Mouse (Mus musculus): ENCODE measurements around the gene Bspry. TPM values are rescaled to one million over a fixed set of nuclear protein-coding genes. Genes with fewer than 3 reads are reported as not detected.

The Bspry gene
- polyA plus RNA-seq, 1 experiment from 2014 or later: 0.53 TPM

GRCm38 (mm10) chr4:62502969-62503368 is 23.1 kb downstream of the Bspry start:
- ATAC-seq (no peak), DNase-seq (ENCODE audit: low spot score) (no peak)
- Histone ChIP-seq H3K36me3 (ENCODE audit: control insufficient read depth, insufficient read depth, low read length) (peaks cover 15% of the 10 kb centered on the region; the same call in 1 of the 2 replicates), H3K4me3 (ENCODE audit: low read depth, low read length) (no peak overlapping the region), H3K27me3 (replicated peaks; ENCODE audit: control insufficient read depth, insufficient read depth, low read length) (no peaks in the 10 kb centered on the region), H3K4me2 (ENCODE audit: low read length) (no peak overlapping the region), H3K27ac (ENCODE audit: low read depth, low read length) (no peak overlapping the region), H3K4me1 (ENCODE audit: control insufficient read depth, insufficient read depth, low read length) (0 out of 2 replicates have a peak, but pooled peaks cover 3% of the 10 kb centered on the region), H3K9me3 (replicated peaks; ENCODE audit: control insufficient read depth, low read length) (no peaks in the 10 kb centered on the region), H3K9ac (ENCODE audit: low read length) (no peak overlapping the region)
- WGBS: 84% methylated on average over 7 of the region's 7 CpGs

DNA sequence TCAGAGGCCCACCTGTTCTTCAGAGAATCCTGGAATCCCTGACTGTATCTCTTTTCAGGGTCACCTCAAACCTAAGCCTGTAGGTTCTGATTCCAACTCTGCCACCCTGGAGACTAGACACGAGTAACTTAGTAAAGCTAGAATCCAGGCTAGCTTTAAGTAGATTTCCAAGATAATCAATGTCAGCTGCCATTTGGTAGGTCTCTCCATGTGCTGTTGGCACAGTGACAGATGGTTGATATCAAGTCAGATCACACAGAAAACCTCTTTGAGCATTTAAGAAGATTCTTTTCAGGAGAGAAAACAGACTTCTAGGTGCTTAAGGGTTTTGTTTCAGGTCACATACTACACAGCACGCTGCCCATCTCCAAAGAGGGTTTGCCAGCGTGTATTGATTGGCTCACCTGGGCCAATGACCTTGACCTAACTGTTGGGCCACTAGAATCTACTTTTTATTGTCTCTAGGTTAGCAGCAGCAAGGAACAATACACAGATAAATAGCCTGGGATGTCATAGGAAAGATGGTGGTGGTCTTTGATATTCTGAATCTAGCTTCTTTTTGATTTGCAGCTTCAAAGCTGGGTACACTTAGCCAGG is 23.6 kb downstream of the Bspry start, which contains the start of gene Hdhd3:
Hdhd3 (minus strand) TSS at position 94 of the 597 bp plus-strand sequence.
- Histone ChIP-seq H3K27ac (ENCODE audit: low read depth, low read length) (no peak within 1 kb of the TSS), H3K4me1 (ENCODE audit: control insufficient read depth, insufficient read depth, low read length) (0 out of 2 replicates have a peak, but pooled peaks cover 3% of the 10 kb centered on the region), H3K9me3 (replicated peaks; ENCODE audit: control insufficient read depth, low read length) (no peaks in the 10 kb centered on the region), H3K4me2 (ENCODE audit: low read length) (peak within 1 kb of the TSS; percentile 71), H3K9ac (ENCODE audit: low read length) (peak within 1 kb of the TSS; percentile 69), H3K27me3 (replicated peaks; ENCODE audit: control insufficient read depth, insufficient read depth, low read length) (no peaks in the 10 kb centered on the region), H3K36me3 (ENCODE audit: control insufficient read depth, insufficient read depth, low read length) (peaks cover 18% of the 10 kb centered on the region), H3K4me3 (ENCODE audit: low read depth, low read length) (peak within 1 kb of the TSS; percentile 66)
- 82% methylated on average over 3 of the region's 3 CpGs for WGBS
- DNase-seq (ENCODE audit: low spot score) (no peak), ATAC-seq (no peak)

DNA sequence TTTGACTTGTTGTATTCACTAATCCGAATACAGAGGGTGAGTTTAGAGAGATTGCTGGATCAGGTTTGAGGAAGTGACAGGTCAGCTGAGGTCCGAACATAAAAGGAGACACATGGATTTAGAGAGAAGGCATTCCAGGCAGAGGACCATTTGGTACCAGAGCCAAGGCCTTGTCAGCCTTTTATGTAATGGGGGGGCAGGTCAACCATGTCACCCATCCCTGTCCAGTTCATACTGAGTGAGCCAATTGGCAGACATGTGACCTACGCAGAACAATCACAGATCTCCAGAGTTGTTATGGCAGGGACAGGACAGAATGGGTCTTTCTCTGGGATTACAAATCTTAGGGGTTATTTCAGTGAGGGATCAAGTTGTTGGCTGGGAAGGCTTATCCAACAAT is 26.1 kb downstream of the Bspry start:
- 0 out of 2 replicates have a peak, but pooled peaks cover 3% of the 10 kb centered on the region for H3K4me1 ChIP-seq (ENCODE audit: control insufficient read depth, insufficient read depth, low read length)
- no peaks in the 10 kb centered on the region for H3K27me3 ChIP-seq (replicated peaks; ENCODE audit: control insufficient read depth, insufficient read depth, low read length)
- DNase-seq (ENCODE audit: low spot score): no peak
- H3K36me3 ChIP-seq (ENCODE audit: control insufficient read depth, insufficient read depth, low read length): peaks cover 33% of the 10 kb centered on the region
- H3K4me3 ChIP-seq (ENCODE audit: low read depth, low read length): no peak overlapping the region
- no peaks in the 10 kb centered on the region for H3K9me3 ChIP-seq (replicated peaks; ENCODE audit: control insufficient read depth, low read length)
- ATAC-seq: no peak
- no peak overlapping the region for H3K4me2 ChIP-seq (ENCODE audit: low read length)
- WGBS: 89% methylated on average over 3 of the region's 3 CpGs
- no peak overlapping the region for H3K27ac ChIP-seq (ENCODE audit: low read depth, low read length)
- H3K9ac ChIP-seq (ENCODE audit: low read length): no peak overlapping the region

GRCm38 (mm10) chr4:62506798-62507197 is 26.9 kb downstream of the Bspry start:
- no peaks in the 10 kb centered on the region for H3K9me3 ChIP-seq (replicated peaks; ENCODE audit: control insufficient read depth, low read length)
- no peak overlapping the region for H3K9ac ChIP-seq (ENCODE audit: low read length)
- no peak overlapping the region for H3K4me2 ChIP-seq (ENCODE audit: low read length)
- ATAC-seq (no peak), DNase-seq (ENCODE audit: low spot score) (no peak)
- H3K36me3 ChIP-seq (ENCODE audit: control insufficient read depth, insufficient read depth, low read length): peaks cover 41% of the 10 kb centered on the region
- H3K27ac ChIP-seq (ENCODE audit: low read depth, low read length): no peak overlapping the region
- no peak overlapping the region for H3K4me3 ChIP-seq (ENCODE audit: low read depth, low read length)
- H3K27me3 ChIP-seq (replicated peaks; ENCODE audit: control insufficient read depth, insufficient read depth, low read length): no peaks in the 10 kb centered on the region
- H3K4me1 ChIP-seq (ENCODE audit: control insufficient read depth, insufficient read depth, low read length): no peaks in the 10 kb centered on the region
- 74% methylated on average over 2 of the region's 2 CpGs for WGBS

- no peaks in the 10 kb centered on the region for H3K4me1 ChIP-seq (ENCODE audit: control insufficient read depth, insufficient read depth, low read length)
- no peak for DNase-seq (ENCODE audit: low spot score)
- H3K36me3 ChIP-seq (ENCODE audit: control insufficient read depth, insufficient read depth, low read length): peaks cover 62% of the 10 kb centered on the region
- H3K27me3 ChIP-seq (replicated peaks; ENCODE audit: control insufficient read depth, insufficient read depth, low read length): no peaks in the 10 kb centered on the region
- H3K4me2 ChIP-seq (ENCODE audit: low read length): no peak overlapping the region
- H3K9me3 ChIP-seq (replicated peaks; ENCODE audit: control insufficient read depth, low read length): no peaks in the 10 kb centered on the region
- no peak overlapping the region for H3K27ac ChIP-seq (ENCODE audit: low read depth, low read length)
- ATAC-seq: no peak
- 90% methylated on average over 5 of the region's 5 CpGs for WGBS
- no peak overlapping the region for H3K4me3 ChIP-seq (ENCODE audit: low read depth, low read length)
- no peak overlapping the region for H3K9ac ChIP-seq (ENCODE audit: low read length)
Observed at GRCm38 (mm10) chr4:62508839-62509238, 29.0 kb downstream of the Bspry start.

GRCm38 (mm10) chr4:62509946-62510345 is 30.1 kb downstream of the Bspry start:
- peaks cover 63% of the 10 kb centered on the region for H3K36me3 ChIP-seq (ENCODE audit: control insufficient read depth, insufficient read depth, low read length)
- no peaks in the 10 kb centered on the region for H3K4me1 ChIP-seq (ENCODE audit: control insufficient read depth, insufficient read depth, low read length)
- WGBS: 87% methylated on average over 11 of the region's 11 CpGs
- no peaks in the 10 kb centered on the region for H3K27me3 ChIP-seq (replicated peaks; ENCODE audit: control insufficient read depth, insufficient read depth, low read length)
- DNase-seq (ENCODE audit: low spot score) (no peak), ATAC-seq (no peak)
- no peak overlapping the region for H3K9ac ChIP-seq (ENCODE audit: low read length)
- no peak overlapping the region for H3K4me2 ChIP-seq (ENCODE audit: low read length)
- H3K9me3 ChIP-seq (replicated peaks; ENCODE audit: control insufficient read depth, low read length): no peaks in the 10 kb centered on the region
- H3K4me3 ChIP-seq (ENCODE audit: low read depth, low read length): no peak overlapping the region
- H3K27ac ChIP-seq (ENCODE audit: low read depth, low read length): no peak overlapping the region

DNA sequence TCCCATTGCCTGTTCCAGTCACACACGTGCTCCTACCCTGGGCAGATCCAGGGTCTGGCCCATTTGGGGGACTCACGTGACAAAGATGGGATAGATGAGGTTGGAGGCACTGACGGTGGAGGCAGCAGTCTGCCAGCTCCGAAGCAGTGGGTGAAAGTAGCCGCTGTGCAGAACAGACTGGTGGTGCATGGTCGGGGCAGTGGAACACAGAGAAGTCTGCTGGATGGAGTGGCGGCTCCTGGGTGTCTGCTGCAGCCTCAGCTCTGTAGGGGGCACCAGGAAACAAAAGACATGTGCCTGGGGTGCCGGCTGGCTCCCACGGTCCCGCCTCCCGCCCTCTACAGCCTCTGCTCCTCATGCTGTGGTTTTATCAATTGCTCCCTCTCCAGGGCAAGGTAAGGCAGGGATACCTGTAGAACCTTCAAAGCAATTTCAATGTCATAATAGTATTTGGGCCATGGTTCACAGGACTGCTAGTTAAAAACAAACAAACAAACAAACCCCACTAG is 34.2 kb downstream of the Bspry start:
- no peak overlapping the region for H3K27ac ChIP-seq (ENCODE audit: low read depth, low read length)
- H3K9ac ChIP-seq (ENCODE audit: low read length): no peak overlapping the region
- no peaks in the 10 kb centered on the region for H3K27me3 ChIP-seq (replicated peaks; ENCODE audit: control insufficient read depth, insufficient read depth, low read length)

DNA sequence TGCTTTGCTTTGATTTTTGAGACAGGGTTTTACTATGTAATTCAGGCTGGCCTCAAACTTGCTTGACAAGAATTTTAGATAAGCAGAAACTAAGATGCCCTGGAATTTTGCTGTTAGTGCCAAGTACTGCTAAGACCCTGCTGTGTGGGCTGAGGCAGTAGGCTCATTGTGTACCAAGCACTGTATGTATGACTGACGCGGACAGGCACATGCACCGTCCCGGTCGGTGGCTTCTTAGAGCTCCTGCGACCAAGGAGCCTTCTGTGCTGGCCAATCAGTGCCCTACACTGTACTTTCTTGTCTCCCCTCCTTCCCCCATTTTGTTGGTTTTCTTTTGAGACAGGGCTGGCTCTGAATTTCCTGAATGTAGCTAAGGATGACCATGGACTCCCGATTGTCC is 35.1 kb downstream of the Bspry start:
- Histone ChIP-seq H3K4me3 (ENCODE audit: low read depth, low read length) (no peak overlapping the region), H3K4me2 (ENCODE audit: low read length) (no peak overlapping the region), H3K27me3 (replicated peaks; ENCODE audit: control insufficient read depth, insufficient read depth, low read length) (no peaks in the 10 kb centered on the region), H3K9ac (ENCODE audit: low read length) (no peak overlapping the region), H3K27ac (ENCODE audit: low read depth, low read length) (no peak overlapping the region), H3K36me3 (ENCODE audit: control insufficient read depth, insufficient read depth, low read length) (peaks cover 39% of the 10 kb centered on the region), H3K4me1 (ENCODE audit: control insufficient read depth, insufficient read depth, low read length) (peaks cover 9% of the 10 kb centered on the region), H3K9me3 (replicated peaks; ENCODE audit: control insufficient read depth, low read length) (no peaks in the 10 kb centered on the region)
- WGBS: 88% methylated on average over 7 of the region's 7 CpGs
- ATAC-seq: no peak
- DNase-seq (ENCODE audit: low spot score): no peak

More for the DNA sequence above, 34.2 kb downstream of the Bspry start:
- ATAC-seq: no peak
- Histone ChIP-seq H3K9me3 (replicated peaks; ENCODE audit: control insufficient read depth, low read length) (no peaks in the 10 kb centered on the region), H3K4me2 (ENCODE audit: low read length) (no peak overlapping the region), H3K4me3 (ENCODE audit: low read depth, low read length) (no peak overlapping the region), H3K36me3 (ENCODE audit: control insufficient read depth, insufficient read depth, low read length) (peaks cover 49% of the 10 kb centered on the region), H3K4me1 (ENCODE audit: control insufficient read depth, insufficient read depth, low read length) (peaks cover 7% of the 10 kb centered on the region)
- WGBS: 40% methylated on average over 11 of the region's 11 CpGs
- DNase-seq (ENCODE audit: low spot score): no peak

DNA sequence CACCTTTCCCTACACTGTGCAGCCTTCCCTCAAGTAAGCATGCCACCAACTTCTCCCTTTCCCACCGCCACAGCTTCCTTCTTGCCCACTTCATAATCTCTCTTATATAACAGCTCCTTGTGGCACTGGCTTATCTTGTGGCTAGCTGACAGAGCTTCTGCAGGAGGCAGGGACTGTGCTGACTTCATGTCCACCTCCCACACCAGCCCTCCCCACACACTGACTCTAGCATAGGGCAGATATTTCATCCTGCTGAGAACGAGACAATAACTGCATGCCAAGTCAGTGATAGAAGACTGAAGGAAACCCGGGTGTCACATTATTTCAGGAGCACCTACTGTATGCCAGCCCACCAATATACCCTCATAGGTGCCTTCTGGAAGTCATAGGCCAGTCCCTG is 35.6 kb downstream of the Bspry start:
- H3K36me3 ChIP-seq (ENCODE audit: control insufficient read depth, insufficient read depth, low read length): peaks cover 35% of the 10 kb centered on the region
- H3K4me2 ChIP-seq (ENCODE audit: low read length): no peak overlapping the region
- no peak overlapping the region for H3K27ac ChIP-seq (ENCODE audit: low read depth, low read length)
- ATAC-seq (no peak), DNase-seq (ENCODE audit: low spot score) (no peak)
- 83% methylated on average over 3 of the region's 3 CpGs for WGBS
- H3K4me1 ChIP-seq (ENCODE audit: control insufficient read depth, insufficient read depth, low read length): peaks cover 9% of the 10 kb centered on the region
- no peaks in the 10 kb centered on the region for H3K27me3 ChIP-seq (replicated peaks; ENCODE audit: control insufficient read depth, insufficient read depth, low read length)
- no peaks in the 10 kb centered on the region for H3K9me3 ChIP-seq (replicated peaks; ENCODE audit: control insufficient read depth, low read length)
- H3K9ac ChIP-seq (ENCODE audit: low read length): no peak overlapping the region
- no peak overlapping the region for H3K4me3 ChIP-seq (ENCODE audit: low read depth, low read length)
